8 mouse cellular contexts compared by ENCODE assay signal in the genomic region with DNA sequence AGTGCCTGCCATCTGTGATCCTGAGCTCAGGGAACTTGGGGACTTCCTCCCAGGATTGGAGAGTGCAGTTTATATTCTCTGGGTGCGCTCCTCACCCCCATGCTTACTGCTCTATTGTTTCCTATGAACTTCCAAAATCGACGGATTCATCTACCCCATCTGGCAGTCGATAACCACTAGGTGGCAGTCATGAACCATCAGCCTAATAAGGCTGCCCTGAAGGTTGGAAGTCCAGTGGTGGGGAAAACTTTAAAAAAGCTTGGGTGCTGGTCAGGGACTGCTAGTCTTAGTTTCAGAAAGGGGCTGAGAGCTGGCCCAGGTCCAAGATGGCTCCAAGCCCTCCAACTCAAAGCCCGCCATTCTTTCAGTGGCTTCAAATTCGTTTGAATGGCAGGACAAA. TPM values are rescaled to one million over a fixed set of nuclear protein-coding genes. Genes with fewer than 3 reads are reported as not detected.
DNase-seq lines count a peak whose midpoint lies in the region; ATAC-seq and TF ChIP-seq lines count a peak whose summit lies in the region.

No protein-coding gene starts in this region.

- TF ChIP-seq CTCF in bone marrow macrophage, adult 2 months (IDR thresholded peaks at IDR 0.05; ENCODE audit: low read depth, low read length), result peak; percentile 43
- peak; percentile 42; the same call in 1 of the 2 replicates for TF ChIP-seq CTCF in embryonic fibroblast, embryonic 13.5 days (IDR thresholded peaks at IDR 0.05; ENCODE audit: borderline replicate concordance, insufficient read depth, low read length)

- no peaks in the 10 kb centered on the region for H3K36me3 ChIP-seq in intestine, embryonic 14.5 days (ENCODE audit: control insufficient read depth, insufficient read depth, low read length)
- no peaks in the 10 kb centered on the region for H3K36me3 ChIP-seq in intestine, embryonic 16.5 days (ENCODE audit: control insufficient read depth, insufficient read depth, low read length)
- no peaks in the 10 kb centered on the region for H3K36me3 ChIP-seq in hindbrain, embryonic 11.5 days (ENCODE audit: control insufficient read depth, insufficient read depth, low read length)

- no peaks in the 10 kb centered on the region for H3K9me3 ChIP-seq in intestine, embryonic 14.5 days (ENCODE audit: control insufficient read depth, low read length)
- H3K9me3 ChIP-seq in intestine, embryonic 16.5 days (ENCODE audit: control insufficient read depth, low read length), result no peaks in the 10 kb centered on the region
- no peaks in the 10 kb centered on the region for H3K9me3 ChIP-seq in hindbrain, embryonic 11.5 days (ENCODE audit: control insufficient read depth, low read length)

- peak; percentile 84 for DNase-seq in intestine, embryonic 14.5 days (ENCODE audit: low spot score)
- peak; percentile 87 for DNase-seq in hindbrain, embryonic 11.5 days (ENCODE audit: low spot score)
- DNase-seq in left cerebral cortex, adult 11 months (ENCODE audit: low spot score), result peak; percentile 37
- peak; percentile 80 for DNase-seq in right cerebral cortex, postnatal 4 days

- H3K4me1 ChIP-seq in intestine, embryonic 14.5 days (replicated peaks; ENCODE audit: control insufficient read depth, insufficient read depth, low read length), result no peaks in the 10 kb centered on the region
- no peaks in the 10 kb centered on the region; the same call in 1 of the 2 replicates for H3K4me1 ChIP-seq in intestine, embryonic 16.5 days (ENCODE audit: control insufficient read depth, insufficient read depth, low read length)
- no peaks in the 10 kb centered on the region for H3K4me1 ChIP-seq in bone marrow macrophage, adult 2 months (ENCODE audit: control insufficient read depth, insufficient read depth, low read length)
- H3K4me1 ChIP-seq in embryonic fibroblast, embryonic 13.5 days (ENCODE audit: control insufficient read depth, insufficient read depth, low read length), result 0 out of 2 replicates have a peak, but pooled peaks cover 4% of the 10 kb centered on the region
- H3K4me1 ChIP-seq in hindbrain, embryonic 11.5 days (replicated peaks; ENCODE audit: control insufficient read depth, insufficient read depth, low read length), result no peaks in the 10 kb centered on the region

- TF ChIP-seq POLR2A in bone marrow macrophage, adult 2 months (IDR thresholded peaks at IDR 0.05; ENCODE audit: borderline replicate concordance, low read depth, low read length), result no peak
- no peak for TF ChIP-seq POLR2A in embryonic fibroblast, embryonic 13.5 days (IDR thresholded peaks at IDR 0.05; ENCODE audit: low read depth, low read length)

- no peak overlapping the region for H3K4me2 ChIP-seq in intestine, embryonic 14.5 days (ENCODE audit: low read length)
- H3K4me2 ChIP-seq in intestine, embryonic 16.5 days (ENCODE audit: low read depth, low read length), result no peak overlapping the region
- no peak overlapping the region for H3K4me2 ChIP-seq in hindbrain, embryonic 11.5 days (replicated peaks; ENCODE audit: low read depth, low read length)

- no peak for ATAC-seq in intestine, embryonic 14.5 days (replicated peaks; ENCODE audit: low FRiP score, low TSS enrichment, low read depth)
- ATAC-seq in intestine, embryonic 16.5 days, result no peak
- no peak for ATAC-seq in hindbrain, embryonic 11.5 days (ENCODE audit: low FRiP score)
- ATAC-seq in megakaryocyte-erythroid progenitor cell, adult 5-6 weeks (replicated peaks; ENCODE audit: low FRiP score, low TSS enrichment, poor library complexity, severe bottlenecking), result peak; percentile 62

- no peak overlapping the region for H3K4me3 ChIP-seq in intestine, embryonic 14.5 days (ENCODE audit: low read depth, low read length)
- H3K4me3 ChIP-seq in intestine, embryonic 16.5 days (ENCODE audit: low read length), result no peak overlapping the region
- H3K4me3 ChIP-seq in bone marrow macrophage, adult 2 months (ENCODE audit: insufficient read depth, low read length), result no peak overlapping the region
- H3K4me3 ChIP-seq in embryonic fibroblast, embryonic 13.5 days (ENCODE audit: insufficient read depth, low read length), result no peak overlapping the region
- H3K4me3 ChIP-seq in hindbrain, embryonic 11.5 days (ENCODE audit: low read depth, low read length), result no peak overlapping the region

- no peaks in the 10 kb centered on the region for H3K27me3 ChIP-seq in intestine, embryonic 14.5 days (replicated peaks; ENCODE audit: control insufficient read depth, insufficient read depth, low read length)
- H3K27me3 ChIP-seq in intestine, embryonic 16.5 days (replicated peaks; ENCODE audit: control insufficient read depth, insufficient read depth, low read length), result no peaks in the 10 kb centered on the region
- H3K27me3 ChIP-seq in hindbrain, embryonic 11.5 days (ENCODE audit: control insufficient read depth, insufficient read depth, low read length), result no peaks in the 10 kb centered on the region

- WGBS in intestine, embryonic 14.5 days, result 11% methylated on average over 6 of the region's 6 CpGs
- 11% methylated on average over 6 of the region's 6 CpGs for WGBS in intestine, embryonic 16.5 days
- 14% methylated on average over 6 of the region's 6 CpGs for WGBS in hindbrain, embryonic 11.5 days

- no peak overlapping the region for H3K9ac ChIP-seq in intestine, embryonic 14.5 days (ENCODE audit: low read length)
- H3K9ac ChIP-seq in intestine, embryonic 16.5 days (ENCODE audit: low read depth, low read length), result no peak overlapping the region
- no peak overlapping the region for H3K9ac ChIP-seq in hindbrain, embryonic 11.5 days (ENCODE audit: low read depth, low read length)

- no peak overlapping the region for H3K27ac ChIP-seq in intestine, embryonic 14.5 days (ENCODE audit: low read depth)
- no peak overlapping the region for H3K27ac ChIP-seq in intestine, embryonic 16.5 days (ENCODE audit: low read length)
- no peak overlapping the region for H3K27ac ChIP-seq in bone marrow macrophage, adult 2 months (ENCODE audit: insufficient read depth, low read depth, low read length)
- H3K27ac ChIP-seq in embryonic fibroblast, embryonic 13.5 days (ENCODE audit: insufficient read depth, low read length), result no peak overlapping the region
- H3K27ac ChIP-seq in hindbrain, embryonic 11.5 days (ENCODE audit: low read depth, low read length), result no peak overlapping the region

RNA-seq across cellular contexts. Expression of gene Isg20, which starts 11.1 kb away (rescaled TPM):
- polyA plus RNA-seq in intestine, embryonic 14.5 days (2014; fragmentation: Nextera tagmentation; extraction: Ambion mirVana), result 1.4 and 3.2 TPM in 2 replicates
- polyA plus RNA-seq in intestine, embryonic 16.5 days (2015; fragmentation: Nextera tagmentation; extraction: Ambion mirVana), result 4.3 and 6.8 TPM in 2 replicates
- 9.1 and 12.4 TPM in 2 replicates for polyA plus RNA-seq in bone marrow macrophage, adult 2 months (2012; ENCODE audit: insufficient read depth, insufficient read length, missing spikeins)
- 7.3 and 9.9 TPM in 2 replicates for polyA plus RNA-seq in embryonic fibroblast, embryonic 13.5 days (2011; ENCODE audit: insufficient read length, low read depth, missing spikeins)
- 0.14 and 0.56 TPM in 2 replicates for polyA plus RNA-seq in hindbrain, embryonic 11.5 days (2014; fragmentation: Nextera tagmentation; extraction: Ambion mirVana)
- 140 and 149 TPM in 2 replicates for total RNA-seq in megakaryocyte-erythroid progenitor cell, adult 5-6 weeks (2014; fragmentation: Nextera tagmentation)
- total RNA-seq in megakaryocyte-erythroid progenitor cell, adult 5-6 weeks (2017), result 46.2 and 54.5 TPM in 2 replicates

RNA-seq across cellular contexts. Expression of gene Aen, which starts 28.6 kb away (rescaled TPM):
- polyA plus RNA-seq in intestine, embryonic 14.5 days (2014; fragmentation: Nextera tagmentation; extraction: Ambion mirVana), result 34.2 and 37.4 TPM in 2 replicates
- 29.9 and 33.5 TPM in 2 replicates for polyA plus RNA-seq in intestine, embryonic 16.5 days (2015; fragmentation: Nextera tagmentation; extraction: Ambion mirVana)
- 12.8 and 14.6 TPM in 2 replicates for polyA plus RNA-seq in bone marrow macrophage, adult 2 months (2012; ENCODE audit: insufficient read depth, insufficient read length, missing spikeins)
- polyA plus RNA-seq in embryonic fibroblast, embryonic 13.5 days (2011; ENCODE audit: insufficient read length, low read depth, missing spikeins), result 90.3 and 122 TPM in 2 replicates
- polyA plus RNA-seq in hindbrain, embryonic 11.5 days (2014; fragmentation: Nextera tagmentation; extraction: Ambion mirVana), result 37.4 and 43.7 TPM in 2 replicates
- total RNA-seq in megakaryocyte-erythroid progenitor cell, adult 5-6 weeks (2014; fragmentation: Nextera tagmentation), result 77.3 and 78.2 TPM in 2 replicates
- 52.6 and 81.7 TPM in 2 replicates for total RNA-seq in megakaryocyte-erythroid progenitor cell, adult 5-6 weeks (2017)

Comparison
In these comparisons a context has a peak if more than half of its experiments do, and no peak if none do; other contexts are left out.
1. DNase-seq: peak in every context shown above with its lines; median percentile 87 in hindbrain, embryonic 11.5 days; 84 in intestine, embryonic 14.5 days; 80 in right cerebral cortex, postnatal 4 days; 37 in left cerebral cortex, adult 11 months.